Mouse (Mus musculus) gastrocnemius, postnatal 4 days (tissue): ENCODE results near the gene Olfr916. TPM values are rescaled to one million over a fixed set of nuclear protein-coding genes. Genes with fewer than 3 reads are reported as not detected.

Experiments
- DNase-seq, 2 experiments: peaks; one replicate each; pipeline ENCODE4 v3.0.0; 2021 to 2022; ENCODE audit warnings: low spot score in 2 of 2, mixed read lengths in 2 of 2
- long read RNA-seq, 2 experiments: library from polyadenylated mRNA; stranded (forward); transcript quantifications; one replicate each; pipeline ENCODE4 v2.0.0; 2021
- total RNA-seq, 2 experiments: library from RNA; stranded (reverse); gene quantifications; 2 replicates each; pipeline ENCODE4 v1.2.3; 2021

Gene Olfr916
- not detected for total RNA-seq
- long read RNA-seq, experiment 1, result 0 reads
- long read RNA-seq, experiment 2, result 0 reads

DNA sequence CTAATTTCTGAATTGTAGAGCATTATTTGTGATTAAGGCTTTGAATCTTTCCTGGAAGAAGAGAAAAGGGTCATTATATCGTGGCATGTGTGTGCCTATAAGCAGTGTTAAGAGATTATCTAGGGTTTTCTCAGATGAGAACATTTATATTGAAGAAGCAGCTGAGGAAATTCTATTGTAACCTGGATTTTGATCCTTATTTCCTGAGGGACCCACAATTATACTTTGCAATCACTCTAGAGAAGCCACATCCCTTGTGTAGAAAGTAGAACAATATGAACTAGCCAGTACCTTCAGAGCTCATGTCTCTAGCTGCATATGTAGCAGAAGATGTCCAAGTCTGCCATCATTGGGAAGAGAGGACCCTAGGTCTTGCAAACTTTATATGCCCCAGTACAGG lies at the start of gene Olfr916:
Gene Olfr916, minus strand, starts transcription at position 101 of the 400 bp plus-strand sequence.
- no peak for DNase-seq

DNA sequence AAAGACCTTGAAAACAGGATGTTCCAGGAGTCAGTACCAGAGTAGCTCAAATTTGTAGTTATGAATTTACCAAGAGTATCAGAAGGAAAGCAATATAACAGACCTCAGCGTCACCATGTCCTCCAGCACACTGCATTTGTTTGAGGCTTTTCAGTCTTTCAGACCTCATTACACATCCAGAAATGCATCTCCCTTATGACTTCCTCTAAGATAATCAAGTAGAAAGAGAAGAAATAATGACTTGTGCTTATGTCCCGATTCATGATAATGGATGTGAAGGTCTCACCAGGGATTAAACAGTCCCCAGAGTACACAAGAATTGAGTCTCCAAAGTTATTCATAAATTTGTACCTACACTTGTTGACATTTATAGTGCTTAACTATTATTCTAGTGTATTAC lies 14.8 kb upstream of the Olfr916 start, which contains the start of gene Olfr918:
Gene Olfr918, minus strand, starts transcription at position 101 of the 400 bp plus-strand sequence.
- no peak for DNase-seq

DNA sequence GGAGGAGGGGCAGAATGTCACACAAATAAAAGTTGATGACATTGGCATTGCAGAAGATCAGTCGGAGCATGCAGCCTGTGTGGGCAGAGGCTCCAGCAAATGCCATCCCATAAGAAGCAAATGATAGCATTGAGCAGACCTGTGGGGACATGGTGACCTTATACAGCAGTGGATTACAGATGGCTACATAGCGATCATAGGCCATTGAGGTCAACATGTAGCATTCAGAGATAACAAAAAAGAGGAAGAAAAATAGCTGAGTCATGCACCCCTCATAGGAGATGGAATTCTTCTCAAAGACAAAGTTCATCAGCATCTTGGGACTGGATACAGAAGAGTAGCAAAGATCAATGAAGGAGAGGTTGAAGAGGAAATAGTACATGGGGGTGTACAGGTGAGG lies 13.2 kb upstream of the Olfr916 start:
- no peak for DNase-seq

DNA sequence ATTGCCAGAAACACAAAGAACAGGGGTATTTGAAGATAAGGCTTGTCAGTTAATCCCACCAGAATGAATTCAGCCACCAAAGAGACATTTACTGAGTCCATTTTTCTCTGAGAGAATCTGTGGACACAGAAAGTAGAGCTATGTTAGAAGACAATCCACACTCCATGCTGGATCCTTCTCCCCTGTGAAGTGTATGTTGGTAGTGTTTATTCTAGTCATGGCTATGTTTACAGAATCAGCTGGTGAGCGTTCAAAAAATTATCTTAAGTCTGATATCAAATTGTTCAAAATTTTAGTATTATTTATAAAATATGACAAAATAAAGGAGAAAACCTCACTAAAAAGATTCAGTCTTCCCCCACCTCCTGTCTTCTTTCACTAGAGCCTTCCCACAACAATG lies 6.1 kb upstream of the Olfr916 start, which contains the start of gene Olfr917:
Gene Olfr917, minus strand, starts transcription at position 101 of the 400 bp plus-strand sequence.
- no peak for DNase-seq

GRCm38 (mm10) chr9:38632406-38632805 lies 27.3 kb downstream of the Olfr916 start:
- no peak for DNase-seq

Other genes starting within 250 kb of the Olfr916 start
- not detected for gene Olfr901, start 230.4 kb downstream of the Olfr916 start, total RNA-seq
- not detected for gene Olfr902, start 212.2 kb downstream of the Olfr916 start, total RNA-seq
- gene Olfr904, start 196.7 kb downstream of the Olfr916 start, total RNA-seq, result not detected
- gene Olfr905, start 188.8 kb downstream of the Olfr916 start, total RNA-seq, result under 1 TPM in 1 of 2 experiments, not detected in 1; 0.07 TPM
- not detected for gene Olfr906, start 172.8 kb downstream of the Olfr916 start, total RNA-seq
- gene Olfr907, start 164.1 kb downstream of the Olfr916 start, total RNA-seq, result not detected
- not detected for gene Olfr911-ps1, start 138.3 kb downstream of the Olfr916 start, total RNA-seq
- gene Olfr910, start 122.0 kb downstream of the Olfr916 start, total RNA-seq, result not detected
- gene Olfr912, start 79.7 kb downstream of the Olfr916 start, total RNA-seq, result not detected
- not detected for gene Olfr913, start 67.1 kb downstream of the Olfr916 start, total RNA-seq
- not detected for gene Olfr914, start 54.8 kb downstream of the Olfr916 start, total RNA-seq
- not detected for gene Olfr917, start 6.0 kb upstream of the Olfr916 start, total RNA-seq
- gene Olfr918, start 14.7 kb upstream of the Olfr916 start, total RNA-seq, result not detected
- gene Olfr919, start 43.8 kb upstream of the Olfr916 start, total RNA-seq, result not detected
- 10 to 100 TPM; 39.5 to 40.3 TPM for gene Vwa5a, start 58.4 kb upstream of the Olfr916 start, total RNA-seq
- under 1 TPM; 0.05 to 0.29 TPM for gene Olfr920, start 92.4 kb upstream of the Olfr916 start, total RNA-seq
- gene Olfr921, start 113.2 kb upstream of the Olfr916 start, total RNA-seq, result not detected
- gene Olfr922, start 154.7 kb upstream of the Olfr916 start, total RNA-seq, result not detected
- not detected for gene Olfr923, start 166.7 kb upstream of the Olfr916 start, total RNA-seq
- gene Olfr924, start 184.6 kb upstream of the Olfr916 start, total RNA-seq, result not detected
- not detected for gene Olfr26, start 195.2 kb upstream of the Olfr916 start, total RNA-seq
- not detected for gene Olfr926, start 217.3 kb upstream of the Olfr916 start, total RNA-seq